Mouse (Mus musculus) intestine, embryonic 15.5 days (tissue): Measurements from ENCODE around the gene Prm1. TPM values are rescaled to one million over a fixed set of nuclear protein-coding genes. Genes with fewer than 3 reads are reported as not detected.
A peak's percentile ranks its signal among the peaks of the same experiment; 100 is the strongest.
"Not testable (repeated sequence)": the region's sequence is repeated elsewhere in the genome, so short reads cannot be mapped to it uniquely, and the experiment has no call there.

Source experiments
- ATAC-seq: fragments of 200-750 bp; cut with Nextera tagmentation; 2 replicates; pipeline ENCODE4 v1.8.0; 2017; ENCODE audit warnings: moderate TSS enrichment, moderate library complexity
- H3K27ac ChIP-seq: fragments of 300-500 bp; sonication (generic); 2 replicates; pipeline ENCODE4 v1.5.1; 2015; ENCODE audit warnings: mild to moderate bottlenecking, inconsistent platforms
- H3K27me3 ChIP-seq: fragments of 300-500 bp; sonication (generic); replicated peaks from 2 replicates; pipeline ENCODE4 v1.6.1; 2015; ENCODE audit warnings: inconsistent platforms
- H3K36me3 ChIP-seq: fragments of 300-500 bp; sonication (generic); 2 replicates; pipeline ENCODE4 v1.6.1; 2015; ENCODE audit warnings: inconsistent platforms
- H3K4me1 ChIP-seq: fragments of 300-500 bp; sonication (generic); replicated peaks from 2 replicates; pipeline ENCODE4 v1.6.1; 2015; ENCODE audit warnings: inconsistent platforms
- H3K4me2 ChIP-seq: fragments of 300-500 bp; sonication (generic); replicated peaks from 2 replicates; pipeline ENCODE4 v1.6.1; 2015; ENCODE audit warnings: mild to moderate bottlenecking, inconsistent platforms
- H3K4me3 ChIP-seq: fragments of 300-500 bp; sonication (generic); replicated peaks from 2 replicates; pipeline ENCODE4 v1.5.1; 2015; ENCODE audit warnings: inconsistent platforms
- H3K9ac ChIP-seq: fragments of 300-500 bp; sonication (generic); 2 replicates; pipeline ENCODE4 v1.6.1; 2015; ENCODE audit warnings: inconsistent platforms
- H3K9me3 ChIP-seq: fragments of 300-500 bp; sonication (generic); 2 replicates; pipeline ENCODE4 v1.6.1; 2016; ENCODE audit warnings: inconsistent platforms
- WGBS: fragments of 180-500 bp; shearing (Covaris S2); methylation state at CpG from one replicate; pipeline ENCODE4 v1.1.7; 2015; 5-methylcytosine and 5-hydroxymethylcytosine counted together
- polyA plus RNA-seq: library from polyadenylated mRNA; unstranded; fragments of >200 nt; fragmentation: Nextera tagmentation; extraction: Ambion mirVana; gene quantifications from 2 replicates; pipeline ENCODE4 v1.2.1, GENCODE M21; 2015

The Prm1 gene
- not detected in 2 replicates for polyA plus RNA-seq

- Histone ChIP-seq H3K4me1 (no peaks in the 10 kb centered on the region), H3K36me3 (no peaks in the 10 kb centered on the region), H3K27ac (no peak within 1 kb of the TSS), H3K4me2 (no peak within 1 kb of the TSS), H3K9me3 (no peaks in the 10 kb centered on the region), H3K27me3 (no peaks in the 10 kb centered on the region), H3K9ac (no peak within 1 kb of the TSS), H3K4me3 (no peak within 1 kb of the TSS)
- ATAC-seq: no peak
- 85% methylated on average over 10 of the region's 10 CpGs for WGBS
Measured at GRCm38 (mm10) chr16:10805789-10806527, at the start of gene Prm1. TSS of gene Prm1 (minus strand) at chr16:10805839.

- not testable (repeated sequence) for H3K36me3 ChIP-seq, H3K4me2 ChIP-seq
Measured at GRCm38 (mm10) chr16:10852216-10852615, 46.6 kb upstream of the Prm1 start.

GRCm38 (mm10) chr16:10850905-10851304, 45.3 kb upstream of the Prm1 start:
- Histone ChIP-seq H3K36me3 (no peaks in the 10 kb centered on the region), H3K27ac (no peak overlapping the region), H3K9ac (no peak overlapping the region), H3K9me3 (no peaks in the 10 kb centered on the region), H3K4me2 (no peak overlapping the region), H3K4me3 (no peak overlapping the region), H3K27me3 (no peaks in the 10 kb centered on the region), H3K4me1 (peaks cover 15% of the 10 kb centered on the region; the same call in 1 of the 2 replicates)
- no peak for ATAC-seq
- WGBS: 69% methylated on average over 4 of the region's 4 CpGs

More at GRCm38 (mm10) chr16:10852216-10852615, 46.6 kb upstream of the Prm1 start:
- H3K27me3 ChIP-seq, H3K9me3 ChIP-seq, H3K27ac ChIP-seq, H3K9ac ChIP-seq, ATAC-seq, H3K4me3 ChIP-seq: not testable (repeated sequence)
- WGBS: 89% methylated on average over 10 of the region's 10 CpGs
- H3K4me1 ChIP-seq: peaks cover 15% of the 10 kb centered on the region; the same call in 1 of the 2 replicates

- H3K27me3 ChIP-seq: no peaks in the 10 kb centered on the region
- H3K36me3 ChIP-seq: no peaks in the 10 kb centered on the region
- H3K9me3 ChIP-seq: no peaks in the 10 kb centered on the region
- no peak overlapping the region for H3K27ac ChIP-seq
- ATAC-seq: peak; percentile 52; the same call in 1 of the 2 replicates
- no peak overlapping the region for H3K4me2 ChIP-seq
- no peak overlapping the region for H3K9ac ChIP-seq
- H3K4me1 ChIP-seq: peaks cover 15% of the 10 kb centered on the region; the same call in 1 of the 2 replicates
- WGBS: 53% methylated on average over 12 of the region's 12 CpGs
- H3K4me3 ChIP-seq: no peak overlapping the region
Measured at GRCm38 (mm10) chr16:10849965-10850861, 44.6 kb upstream of the Prm1 start.

GRCm38 (mm10) chr16:10846503-10846902, 40.9 kb upstream of the Prm1 start:
- Histone ChIP-seq H3K9ac (no peak overlapping the region), H3K4me2 (no peak overlapping the region), H3K27me3 (no peaks in the 10 kb centered on the region), H3K9me3 (no peaks in the 10 kb centered on the region), H3K4me3 (no peak overlapping the region), H3K27ac (no peak overlapping the region), H3K4me1 (peaks cover 26% of the 10 kb centered on the region), H3K36me3 (no peaks in the 10 kb centered on the region)
- ATAC-seq: 0 out of 2 replicates have a peak, but pooled peaks have one; percentile 61
- WGBS: 58% methylated on average over 4 of the region's 4 CpGs

GRCm38 (mm10) chr16:10845952-10846351, 40.3 kb upstream of the Prm1 start:
- Histone ChIP-seq H3K9me3 (no peaks in the 10 kb centered on the region), H3K4me1 (peaks cover 26% of the 10 kb centered on the region), H3K9ac (no peak overlapping the region), H3K4me2 (no peak overlapping the region), H3K4me3 (no peak overlapping the region), H3K27ac (no peak overlapping the region), H3K27me3 (no peaks in the 10 kb centered on the region), H3K36me3 (no peaks in the 10 kb centered on the region)
- ATAC-seq: no peak
- 83% methylated on average over 6 of the region's 6 CpGs for WGBS

- Histone ChIP-seq H3K36me3 (no peaks in the 10 kb centered on the region), H3K4me1 (peaks cover 16% of the 10 kb centered on the region; the same call in 1 of the 2 replicates), H3K9me3 (no peaks in the 10 kb centered on the region), H3K4me3 (no peak overlapping the region), H3K4me2 (peak overlapping the region; percentile 50), H3K27ac (no peak overlapping the region), H3K9ac (no peak overlapping the region), H3K27me3 (no peaks in the 10 kb centered on the region)
- WGBS: 55% methylated on average over 6 of the region's 6 CpGs
- no peak for ATAC-seq
Measured at GRCm38 (mm10) chr16:10844319-10844670, 38.7 kb upstream of the Prm1 start.

- Histone ChIP-seq H3K27ac (peak overlapping the region; percentile 44), H3K27me3 (no peaks in the 10 kb centered on the region), H3K4me2 (peak overlapping the region; percentile 50), H3K9ac (0 out of 2 replicates have a peak overlapping the region, but pooled peaks have one; percentile 8), H3K36me3 (no peaks in the 10 kb centered on the region), H3K4me3 (no peak overlapping the region; the same call in 1 of the 2 replicates), H3K4me1 (peaks cover 19% of the 10 kb centered on the region; the same call in 1 of the 2 replicates), H3K9me3 (no peaks in the 10 kb centered on the region)
- WGBS: 19% methylated on average over 18 of the region's 18 CpGs
- no peak for ATAC-seq
Measured at GRCm38 (mm10) chr16:10843486-10844318, 38.1 kb upstream of the Prm1 start.

- peaks cover 25% of the 10 kb centered on the region for H3K4me1 ChIP-seq
- no peak overlapping the region for H3K9ac ChIP-seq
- H3K36me3 ChIP-seq: no peaks in the 10 kb centered on the region
- ATAC-seq: no peak
- H3K27ac ChIP-seq: no peak overlapping the region
- H3K4me3 ChIP-seq: no peak overlapping the region
- no peaks in the 10 kb centered on the region for H3K27me3 ChIP-seq
- 78% methylated on average over 4 of the region's 4 CpGs for WGBS
- H3K9me3 ChIP-seq: no peaks in the 10 kb centered on the region
- no peak overlapping the region for H3K4me2 ChIP-seq
Measured at GRCm38 (mm10) chr16:10842282-10842855, 36.7 kb upstream of the Prm1 start.

- Histone ChIP-seq H3K9ac (no peak overlapping the region), H3K36me3 (no peaks in the 10 kb centered on the region), H3K4me1 (peaks cover 30% of the 10 kb centered on the region), H3K4me2 (no peak overlapping the region), H3K27me3 (no peaks in the 10 kb centered on the region), H3K9me3 (no peaks in the 10 kb centered on the region), H3K4me3 (no peak overlapping the region), H3K27ac (no peak overlapping the region)
- no peak for ATAC-seq
- 84% methylated on average over 13 of the region's 14 CpGs for WGBS
Measured at GRCm38 (mm10) chr16:10840018-10840417, 34.4 kb upstream of the Prm1 start.

- H3K4me2 ChIP-seq: peak overlapping the region; percentile 39
- H3K27me3 ChIP-seq: no peaks in the 10 kb centered on the region
- peak overlapping the region; percentile 82 for H3K27ac ChIP-seq
- H3K4me3 ChIP-seq: no peak overlapping the region
- H3K9me3 ChIP-seq: no peaks in the 10 kb centered on the region
- H3K36me3 ChIP-seq: no peaks in the 10 kb centered on the region
- no peak overlapping the region for H3K9ac ChIP-seq
- peaks cover 22% of the 10 kb centered on the region for H3K4me1 ChIP-seq
- peak; percentile 58 for ATAC-seq
- 36% methylated on average over 10 of the region's 10 CpGs for WGBS
Measured at GRCm38 (mm10) chr16:10838487-10839245, 33.0 kb upstream of the Prm1 start.
